Mouse (Mus musculus) cerebellum, adult (tissue): ENCODE results near the gene Nnat.

Experiments
- ATAC-seq: cut with Nextera tagmentation; 2 replicates; pipeline ENCODE4 v1.9.2; 2017; ENCODE audit warnings: mild to moderate bottlenecking, moderate library complexity, mixed read lengths; ENCODE audit not compliant: insufficient number of reproducible peaks, low FRiP score, low TSS enrichment

Gene Nnat

GRCm38 (mm10) chr2:157559858-157560257 is at the start of gene Nnat:
Nnat (plus strand) TSS chr2:157560078.
- no peak for ATAC-seq

- ATAC-seq: no peak
Observed at GRCm38 (mm10) chr2:157512859-157513258, 47.0 kb upstream of the Nnat start.

- no peak for ATAC-seq
Observed at GRCm38 (mm10) chr2:157513737-157514208, 46.1 kb upstream of the Nnat start.

GRCm38 (mm10) chr2:157514353-157514752 is 45.5 kb upstream of the Nnat start:
- ATAC-seq: no peak

- no peak for ATAC-seq
Observed at GRCm38 (mm10) chr2:157517526-157517925, 42.4 kb upstream of the Nnat start.

- ATAC-seq: no peak
Observed at GRCm38 (mm10) chr2:157518451-157518850, 41.4 kb upstream of the Nnat start.

GRCm38 (mm10) chr2:157519452-157519851 is 40.4 kb upstream of the Nnat start:
- no peak for ATAC-seq

GRCm38 (mm10) chr2:157520496-157520895 is 39.4 kb upstream of the Nnat start:
- ATAC-seq: no peak

GRCm38 (mm10) chr2:157522556-157522955 is 37.3 kb upstream of the Nnat start:
- no peak for ATAC-seq

GRCm38 (mm10) chr2:157530056-157530955 is 29.6 kb upstream of the Nnat start:
- no peak for ATAC-seq

- ATAC-seq: no peak
Observed at GRCm38 (mm10) chr2:157531681-157532426, 28.0 kb upstream of the Nnat start.

- no peak for ATAC-seq
Observed at GRCm38 (mm10) chr2:157534163-157534562, 25.7 kb upstream of the Nnat start.

GRCm38 (mm10) chr2:157536476-157537081 is 23.3 kb upstream of the Nnat start:
- no peak for ATAC-seq

GRCm38 (mm10) chr2:157537118-157537517 is 22.8 kb upstream of the Nnat start:
- ATAC-seq: no peak

- ATAC-seq: no peak
Observed at GRCm38 (mm10) chr2:157540073-157540952, 19.6 kb upstream of the Nnat start.

- no peak for ATAC-seq
Observed at GRCm38 (mm10) chr2:157540953-157541569, 18.8 kb upstream of the Nnat start.

GRCm38 (mm10) chr2:157541631-157542030 is 18.2 kb upstream of the Nnat start:
- no peak for ATAC-seq

GRCm38 (mm10) chr2:157542415-157542814 is 17.5 kb upstream of the Nnat start:
- no peak for ATAC-seq

GRCm38 (mm10) chr2:157544333-157544888 is 15.5 kb upstream of the Nnat start:
- ATAC-seq: no peak
